Mouse (Mus musculus): ENCODE results near the gene Syt7.

The Syt7 gene

GRCm38 (mm10) chr19:10388615-10389313 lies at the start of gene Syt7:
Gene Syt7 (plus strand): TSS chr19:10389090.
- DNase-seq, result peak; percentile 99

GRCm38 (mm10) chr19:10339271-10339670 lies 49.6 kb upstream of the Syt7 start:
- no peak for DNase-seq

GRCm38 (mm10) chr19:10340661-10341060 lies 48.2 kb upstream of the Syt7 start:
- no peak for DNase-seq

DNA sequence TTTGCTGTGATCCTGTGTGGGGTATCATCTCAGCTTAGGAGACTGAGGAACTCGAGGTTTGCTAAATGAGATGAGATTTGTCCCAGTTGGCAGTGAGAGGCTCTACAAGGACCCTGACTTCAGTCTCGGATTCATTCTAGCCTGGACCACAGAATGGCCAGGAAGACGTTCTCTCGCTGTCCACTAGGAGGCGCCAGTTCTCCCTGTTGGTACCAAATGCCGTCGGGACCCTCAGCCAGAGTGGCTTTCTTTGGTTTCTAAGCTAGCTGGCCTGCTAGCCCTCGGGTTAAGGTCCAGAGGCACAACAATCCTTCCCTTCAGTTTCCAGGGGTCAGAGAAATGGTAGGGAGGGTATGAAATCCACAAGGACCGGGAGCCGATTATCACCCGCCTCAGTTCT lies 47.7 kb upstream of the Syt7 start:
- DNase-seq, result no peak

DNA sequence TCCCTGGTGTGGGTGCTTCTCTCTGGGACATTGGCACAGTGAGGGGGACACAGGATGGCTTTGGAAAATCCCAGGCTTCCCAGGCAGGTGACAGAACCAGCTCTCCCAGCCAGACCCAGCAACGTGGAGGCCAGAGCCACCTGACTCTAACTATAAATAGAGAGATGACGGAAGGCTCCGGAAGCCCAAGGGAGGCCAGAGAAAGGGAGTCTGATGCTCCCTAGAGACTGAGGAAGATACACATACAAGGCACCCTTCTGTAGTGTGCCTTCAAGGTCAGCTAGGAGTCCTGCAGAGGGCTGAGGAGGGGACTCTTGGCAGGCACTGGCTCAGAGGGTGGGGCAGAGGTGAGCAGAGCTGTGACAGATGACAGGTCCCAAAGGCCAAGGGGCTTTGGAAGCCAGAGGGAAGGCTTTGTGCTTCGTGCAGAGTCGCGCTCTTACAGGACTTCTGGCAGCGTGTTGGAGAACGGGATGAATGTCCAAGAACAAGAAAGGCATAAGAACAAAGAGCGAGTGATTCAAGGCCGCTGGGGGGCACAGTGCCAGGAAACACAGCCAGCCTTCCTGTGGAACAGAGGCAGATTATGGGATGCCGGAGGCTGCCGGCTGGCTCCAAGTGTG lies 47.0 kb upstream of the Syt7 start:
- DNase-seq, result peak; percentile 96

GRCm38 (mm10) chr19:10343866-10344265 lies 45.0 kb upstream of the Syt7 start:
- no peak for DNase-seq

DNA sequence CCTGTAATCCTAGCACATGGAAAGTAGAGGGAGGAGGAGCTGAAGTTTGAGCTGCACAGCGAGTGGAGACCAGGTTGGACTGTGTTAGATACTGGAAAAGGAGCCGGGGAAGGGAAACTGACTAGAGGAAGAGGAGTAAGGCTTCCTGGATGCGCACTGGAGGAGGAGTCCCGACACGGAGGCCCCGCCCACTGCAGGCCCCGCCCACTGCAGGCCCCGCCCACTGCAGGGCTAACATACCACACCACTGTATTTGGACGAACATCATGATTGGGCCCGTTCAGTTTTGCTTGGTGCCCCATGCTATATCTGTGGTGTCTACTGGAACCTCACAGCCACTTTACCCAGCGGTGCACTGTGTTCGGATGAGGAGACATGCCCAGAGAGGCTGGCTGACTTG lies 43.2 kb upstream of the Syt7 start:
- no peak for DNase-seq

GRCm38 (mm10) chr19:10347628-10348273 lies 41.1 kb upstream of the Syt7 start:
- DNase-seq, result no peak

- DNase-seq, result no peak
Measured at GRCm38 (mm10) chr19:10352218-10352617, 36.7 kb upstream of the Syt7 start.

GRCm38 (mm10) chr19:10354830-10355229 lies 34.1 kb upstream of the Syt7 start:
- no peak for DNase-seq

- no peak for DNase-seq
Measured at GRCm38 (mm10) chr19:10356845-10357503, 31.9 kb upstream of the Syt7 start.

GRCm38 (mm10) chr19:10359105-10359946 lies 29.6 kb upstream of the Syt7 start:
- DNase-seq, result no peak

DNA sequence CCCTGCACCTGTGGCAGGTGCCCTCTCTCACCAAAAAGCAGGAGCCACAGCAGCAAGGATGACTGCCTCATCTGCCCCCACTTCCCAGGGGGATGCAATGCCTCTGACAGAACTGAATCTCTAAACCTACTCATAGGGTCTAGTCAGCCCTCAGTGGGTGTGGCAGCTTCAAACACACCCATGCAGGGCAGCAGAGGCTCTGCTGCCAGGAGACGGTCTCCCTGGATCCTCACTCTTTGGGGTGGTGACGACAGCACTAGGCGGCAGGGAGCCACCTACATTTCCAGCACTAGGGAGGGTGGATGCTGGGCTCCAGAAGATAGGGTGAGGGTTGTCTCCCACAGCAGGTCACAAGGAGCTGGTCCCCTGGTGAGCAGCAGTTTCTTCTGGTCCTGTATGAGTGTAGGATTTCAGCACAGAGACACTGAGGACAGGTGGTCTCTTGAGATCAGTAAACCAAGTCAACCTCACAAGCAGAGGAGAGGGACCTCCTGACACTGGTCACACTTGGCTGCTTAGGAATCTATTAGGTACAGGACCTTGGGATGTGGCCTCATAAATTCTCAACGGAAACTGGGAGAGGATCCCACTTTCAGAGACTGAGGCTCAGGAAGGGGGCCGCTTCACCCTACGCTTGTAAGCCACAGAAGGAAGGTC lies 26.3 kb upstream of the Syt7 start:
- DNase-seq, result no peak

DNA sequence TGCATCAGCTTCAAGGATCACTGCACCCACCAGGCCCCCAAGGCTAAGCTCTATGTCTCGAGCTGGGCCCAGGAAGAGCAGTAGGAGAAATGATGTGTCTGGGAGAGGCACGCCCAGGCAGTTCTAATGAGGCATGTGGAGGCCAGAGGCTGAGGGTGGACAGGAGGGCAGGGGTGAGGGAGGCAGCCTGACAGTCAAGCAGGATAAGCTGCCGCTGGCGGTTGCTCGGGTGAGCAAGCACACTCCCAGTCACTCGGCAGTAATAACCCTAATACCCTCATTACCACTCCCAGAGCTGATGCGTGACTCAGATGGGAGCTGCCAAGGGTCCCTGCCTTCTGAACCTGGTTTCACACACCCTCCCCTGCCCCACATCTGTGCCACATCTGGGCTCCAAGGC lies 25.0 kb upstream of the Syt7 start:
- no peak for DNase-seq

GRCm38 (mm10) chr19:10366116-10366845 lies 22.6 kb upstream of the Syt7 start:
- DNase-seq, result no peak

DNA sequence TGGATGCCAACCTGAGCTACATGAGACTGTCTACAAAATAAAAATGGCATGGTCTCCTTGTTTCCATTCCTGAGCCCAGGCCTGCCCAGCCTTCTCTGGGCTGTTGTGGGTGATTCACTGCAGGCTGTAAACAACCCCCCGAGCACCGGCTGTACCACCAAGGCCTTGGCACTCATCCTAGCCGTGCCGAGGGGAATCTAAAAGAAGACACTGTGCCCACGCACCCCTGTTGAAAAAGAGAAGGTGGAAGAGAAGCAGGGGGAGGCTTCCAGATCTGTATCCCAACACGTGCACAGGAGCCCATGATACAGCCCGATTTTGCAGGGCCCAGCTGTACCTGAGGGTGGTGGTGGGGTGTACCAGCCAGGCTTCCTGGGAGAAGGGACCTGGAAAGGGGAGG lies 21.1 kb upstream of the Syt7 start:
- DNase-seq, result no peak

DNA sequence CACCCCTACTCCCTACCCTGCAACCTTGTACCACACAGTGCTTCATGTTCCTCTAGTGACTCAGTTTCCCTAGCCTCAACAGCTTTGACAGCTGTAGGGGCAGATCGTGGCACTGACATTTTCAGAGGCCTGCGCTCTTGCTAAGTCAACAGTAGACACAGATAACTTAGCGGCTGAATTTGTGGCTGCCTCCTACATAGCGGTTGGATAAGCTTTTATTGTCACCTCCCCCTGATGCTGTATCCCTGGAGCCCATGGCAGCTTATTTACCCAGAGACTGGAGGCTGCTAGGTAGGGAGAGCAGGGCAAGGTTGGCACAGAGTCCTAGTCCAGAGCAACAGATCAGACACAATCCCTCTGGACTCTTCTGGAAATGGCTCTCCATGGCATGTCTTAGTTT lies 19.0 kb upstream of the Syt7 start:
- no peak for DNase-seq

GRCm38 (mm10) chr19:10373191-10373590 lies 15.7 kb upstream of the Syt7 start:
- DNase-seq, result no peak

DNA sequence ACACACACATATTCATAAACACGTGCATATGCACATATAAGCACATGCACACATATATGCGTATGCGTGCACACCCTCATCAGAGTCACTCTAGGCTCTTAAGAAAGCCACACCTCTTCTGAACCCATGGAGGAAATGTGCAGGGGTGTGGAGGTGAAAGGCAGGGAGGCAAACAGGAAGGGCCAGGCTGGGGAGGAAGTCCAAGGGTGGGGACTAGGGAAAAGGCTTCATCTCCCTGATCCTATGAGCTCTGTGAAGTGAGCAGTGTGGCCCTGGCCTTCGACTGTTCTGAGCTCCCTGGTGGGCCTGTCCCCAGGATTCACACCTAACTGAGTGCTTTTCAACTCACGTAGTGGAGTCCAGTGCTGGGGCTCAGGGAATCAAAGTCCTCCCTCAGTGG lies 13.6 kb upstream of the Syt7 start:
- DNase-seq, result peak; percentile 98

DNA sequence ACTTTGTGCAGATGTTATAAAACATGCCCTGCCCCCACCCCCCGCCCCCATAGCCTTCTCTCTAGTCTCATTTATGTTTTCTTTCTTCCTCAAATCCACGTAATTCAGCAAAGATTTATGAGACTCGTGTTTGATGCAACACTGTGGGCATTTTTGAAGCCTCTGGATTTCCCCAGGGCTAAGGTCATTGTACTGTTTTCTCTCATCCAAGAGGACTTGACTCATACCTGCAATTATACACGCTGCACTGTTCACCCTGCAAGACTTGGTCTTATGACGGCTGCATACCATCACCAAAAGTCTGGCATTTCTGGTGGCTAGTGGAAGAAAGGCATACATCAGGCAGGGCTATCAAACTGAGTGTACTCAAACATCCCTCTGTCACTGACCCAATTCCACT lies 8.9 kb upstream of the Syt7 start:
- DNase-seq, result no peak

DNA sequence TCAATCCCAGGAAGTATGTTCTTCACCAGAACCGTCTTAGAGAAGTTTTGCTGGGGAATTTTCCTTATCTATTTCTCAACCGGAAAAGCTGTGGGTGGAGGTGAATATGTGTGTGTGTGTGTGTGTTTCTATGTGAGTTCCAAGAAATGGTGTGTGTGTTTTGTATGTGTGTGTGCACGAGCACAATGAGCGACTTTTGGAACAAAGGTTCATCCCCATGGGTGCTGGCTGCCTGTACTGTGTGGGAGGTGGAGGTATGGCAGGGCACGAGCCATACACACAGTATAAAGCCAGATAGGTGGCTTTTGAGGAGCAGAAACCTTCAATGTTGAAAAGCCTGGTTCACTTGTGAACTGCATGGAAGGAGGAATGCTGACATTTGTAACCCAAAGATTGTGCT lies 1.2 kb upstream of the Syt7 start:
- DNase-seq, result peak; percentile 93
